Mouse (Mus musculus) gonadal fat pad, adult 2 months (tissue): ENCODE measurements around the gene Pde10a. TPM values are rescaled to one million over a fixed set of nuclear protein-coding genes. Genes with fewer than 3 reads are reported as not detected.

Source experiments
- DNase-seq: peaks from one replicate; pipeline ENCODE4 v3.0.0-alpha.2; 2012; ENCODE audit warnings: low read depth
- polyA plus RNA-seq: library from polyadenylated mRNA; depleted of rRNA; stranded (reverse); fragments of >200 nt; gene quantifications from 2 replicates; pipeline ENCODE4 v1.2.3, GENCODE M21; 2012

The Pde10a gene
- polyA plus RNA-seq, 1 experiment, result 2.1 TPM

GRCm38 (mm10) chr17:8580360-8580759 lies 55.2 kb downstream of the Pde10a start:
- DNase-seq, result no peak

GRCm38 (mm10) chr17:8581579-8581978 lies 56.4 kb downstream of the Pde10a start:
- DNase-seq, result no peak

- DNase-seq, result no peak
Measured at GRCm38 (mm10) chr17:8592427-8593277, 67.5 kb downstream of the Pde10a start.

GRCm38 (mm10) chr17:8597790-8598189 lies 72.6 kb downstream of the Pde10a start:
- DNase-seq, result no peak

GRCm38 (mm10) chr17:8602976-8603375 lies 77.8 kb downstream of the Pde10a start:
- no peak for DNase-seq

GRCm38 (mm10) chr17:8605921-8606320 lies 80.7 kb downstream of the Pde10a start:
- no peak for DNase-seq

- no peak for DNase-seq
Measured at GRCm38 (mm10) chr17:8606695-8607094, 81.5 kb downstream of the Pde10a start.

GRCm38 (mm10) chr17:8611916-8612315 lies 86.7 kb downstream of the Pde10a start:
- DNase-seq, result no peak

GRCm38 (mm10) chr17:8613882-8614551 lies 88.8 kb downstream of the Pde10a start:
- no peak for DNase-seq

- DNase-seq, result no peak
Measured at GRCm38 (mm10) chr17:8620346-8620745, 95.2 kb downstream of the Pde10a start.

- no peak for DNase-seq
Measured at GRCm38 (mm10) chr17:8621105-8621504, 95.9 kb downstream of the Pde10a start.

GRCm38 (mm10) chr17:8621906-8622305 lies 96.7 kb downstream of the Pde10a start:
- DNase-seq, result no peak

- DNase-seq, result no peak
Measured at GRCm38 (mm10) chr17:8626421-8626820, 101.2 kb downstream of the Pde10a start.

GRCm38 (mm10) chr17:8631701-8632100 lies 106.5 kb downstream of the Pde10a start:
- no peak for DNase-seq

GRCm38 (mm10) chr17:8633596-8633995 lies 108.4 kb downstream of the Pde10a start:
- no peak for DNase-seq

GRCm38 (mm10) chr17:8634476-8634875 lies 109.3 kb downstream of the Pde10a start:
- DNase-seq, result no peak

GRCm38 (mm10) chr17:8636231-8636630 lies 111.1 kb downstream of the Pde10a start:
- DNase-seq, result no peak

GRCm38 (mm10) chr17:8636691-8637090 lies 111.5 kb downstream of the Pde10a start:
- DNase-seq, result no peak

GRCm38 (mm10) chr17:8637181-8637580 lies 112.0 kb downstream of the Pde10a start:
- DNase-seq, result no peak

- no peak for DNase-seq
Measured at GRCm38 (mm10) chr17:8639703-8640380, 114.7 kb downstream of the Pde10a start.

- peak; percentile 28 for DNase-seq
Measured at GRCm38 (mm10) chr17:8640741-8641480, 115.7 kb downstream of the Pde10a start.

- DNase-seq, result no peak
Measured at GRCm38 (mm10) chr17:8641491-8641890, 116.3 kb downstream of the Pde10a start.
